Mouse (Mus musculus): ENCODE measurements around the gene Ttbk2.

Gene Ttbk2

DNA sequence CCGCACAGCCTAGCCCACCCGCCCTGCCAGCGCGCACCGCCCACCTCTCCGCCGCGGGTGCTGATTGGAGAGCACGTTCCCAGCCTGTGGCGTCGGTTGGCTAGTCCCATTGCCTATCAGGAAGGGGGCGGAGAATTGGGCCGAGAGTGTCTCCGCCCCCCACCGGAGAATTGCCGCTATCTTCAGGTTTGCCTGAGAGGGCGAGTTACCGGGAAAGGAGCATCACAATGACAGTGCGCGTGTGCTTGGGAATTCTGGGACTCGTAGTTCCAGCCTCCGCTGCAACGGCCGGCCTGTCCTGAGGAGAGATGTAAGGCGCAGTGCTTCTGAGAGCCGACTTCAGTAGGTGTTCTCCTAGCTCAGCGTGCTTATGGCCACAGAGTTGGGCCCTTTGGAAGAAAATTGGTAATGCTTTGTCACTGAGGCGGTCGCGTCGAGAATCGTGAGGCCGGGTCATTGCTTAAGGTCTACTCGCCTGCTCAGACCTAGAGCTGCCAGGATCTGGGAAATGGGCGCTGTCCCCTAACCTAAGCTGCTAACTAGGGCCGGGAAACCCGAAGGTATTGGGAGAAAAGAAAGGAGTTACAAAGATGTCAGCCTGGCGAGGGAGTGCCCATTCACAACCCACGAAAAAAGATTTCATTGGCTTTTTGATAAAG, at the start of gene Ttbk2:
TSS of gene Ttbk2 (minus strand) at position 181 of the 659 bp plus-strand sequence.
- peak; percentile 95 for DNase-seq (ENCODE audit: low read depth, low spot score)

GRCm38 (mm10) chr2:120896361-120896760, 46.0 kb upstream of the Ttbk2 start:
- DNase-seq (ENCODE audit: low read depth, low spot score): no peak

GRCm38 (mm10) chr2:120887601-120888000, 37.2 kb upstream of the Ttbk2 start:
- DNase-seq (ENCODE audit: low read depth, low spot score): peak; percentile 51

GRCm38 (mm10) chr2:120873192-120873591, 22.8 kb upstream of the Ttbk2 start:
- no peak for DNase-seq (ENCODE audit: low read depth, low spot score)

DNA sequence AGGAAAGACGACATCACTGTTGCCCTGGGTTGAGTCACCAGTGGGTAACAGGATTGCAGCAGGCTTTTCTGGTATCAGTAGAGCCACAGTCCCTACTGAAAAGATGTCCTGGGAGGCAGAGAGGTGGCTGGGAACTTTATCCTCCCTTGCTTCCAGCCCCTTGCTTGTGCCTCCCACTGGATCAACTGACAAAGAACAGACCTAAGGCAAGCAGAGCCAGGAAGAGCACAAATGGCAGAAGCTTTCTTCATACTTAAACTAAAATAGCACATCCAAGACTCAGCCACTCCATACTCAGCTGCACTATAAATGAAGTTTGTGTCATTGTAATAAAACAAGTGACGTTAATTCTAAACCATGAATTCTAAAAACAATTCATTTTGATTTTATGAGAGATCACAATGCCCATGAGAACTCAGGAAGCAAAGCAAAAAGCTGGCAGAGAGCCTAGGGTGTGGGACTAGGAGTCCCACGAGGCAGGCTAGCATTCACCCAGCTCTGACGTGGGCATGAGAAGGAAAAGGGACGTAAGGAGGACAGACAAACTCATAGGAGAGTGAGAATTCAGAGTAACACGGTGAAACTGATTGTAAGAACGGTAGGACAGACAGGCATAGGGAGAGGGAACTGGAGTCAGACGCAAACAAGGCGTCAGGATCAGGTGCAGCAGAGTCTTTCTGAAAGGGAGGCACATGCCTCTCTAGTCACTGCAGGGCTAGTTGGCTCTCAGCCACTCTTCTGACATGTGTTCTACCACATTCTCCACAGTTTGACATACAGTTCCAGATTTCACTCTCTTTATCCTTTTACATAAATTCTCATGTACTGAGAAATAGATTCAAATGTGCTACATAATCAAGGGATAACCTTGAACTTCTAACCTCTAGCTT, 21.3 kb upstream of the Ttbk2 start:
- DNase-seq (ENCODE audit: low read depth, low spot score): no peak

DNA sequence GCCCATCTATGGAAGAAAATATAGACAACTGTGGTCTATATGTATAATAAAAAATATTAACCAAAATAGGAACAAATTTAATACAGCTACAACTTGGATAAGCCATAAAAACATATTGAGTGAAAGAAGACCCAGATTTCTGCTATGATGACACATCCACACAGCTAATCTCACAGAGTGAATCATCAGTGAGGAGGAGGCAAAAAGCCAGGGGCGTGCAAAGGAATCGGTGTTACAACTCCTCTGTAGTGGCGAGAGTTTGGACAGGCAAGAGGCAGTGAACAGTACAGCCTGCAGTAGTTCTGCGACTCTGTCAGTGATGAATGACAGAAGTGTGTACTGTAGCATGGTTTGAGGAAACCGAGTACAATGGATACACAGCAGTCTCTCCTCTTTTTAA, 16.9 kb upstream of the Ttbk2 start:
- no peak for DNase-seq (ENCODE audit: low read depth, low spot score)

- peak; percentile 73 for DNase-seq (ENCODE audit: low read depth, low spot score)
These were observed 16.2 kb upstream of the Ttbk2 start for GRCm38 (mm10) chr2:120866561-120866960.

DNA sequence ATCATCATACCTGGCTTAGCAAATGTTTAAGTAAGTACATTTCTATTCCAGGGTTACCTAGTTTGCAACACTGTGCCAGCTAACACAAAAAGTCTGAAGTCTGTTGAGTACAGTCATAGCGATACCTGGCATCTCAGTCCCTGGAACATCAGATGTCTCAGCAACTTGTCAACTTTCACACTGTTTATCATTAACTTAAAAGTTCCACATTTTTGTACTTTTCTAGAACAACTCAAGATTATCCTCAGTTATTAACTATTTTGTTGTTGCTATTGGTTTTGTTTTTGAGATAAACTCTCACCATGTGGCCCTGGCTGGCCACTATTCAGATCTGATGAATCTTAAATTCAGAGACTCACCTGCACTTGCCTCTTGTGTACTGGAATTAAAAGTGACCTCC, 13.0 kb upstream of the Ttbk2 start:
- DNase-seq (ENCODE audit: low read depth, low spot score): no peak

GRCm38 (mm10) chr2:120860699-120861098, 10.3 kb upstream of the Ttbk2 start:
- DNase-seq (ENCODE audit: low read depth, low spot score): no peak

DNA sequence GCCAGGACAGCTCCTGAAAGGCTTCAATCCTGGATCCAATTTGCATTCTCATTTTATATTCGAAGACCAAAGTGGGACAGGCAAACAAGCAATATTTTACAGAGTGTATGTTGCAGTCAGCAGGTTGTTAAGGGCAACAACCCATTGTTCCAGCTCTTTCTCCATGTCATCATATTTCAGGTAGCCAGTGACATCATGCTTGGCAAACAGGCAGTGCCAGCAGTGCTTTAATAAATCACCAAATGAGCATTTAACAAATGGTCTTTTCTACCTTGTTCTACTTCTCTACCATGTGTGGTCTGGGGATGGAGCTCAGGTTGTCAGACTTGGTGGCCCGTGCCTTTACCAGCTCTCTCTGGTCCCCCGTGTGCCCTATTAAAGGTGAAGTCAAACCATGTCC, 7.7 kb upstream of the Ttbk2 start:
- DNase-seq (ENCODE audit: low read depth, low spot score): no peak

DNA sequence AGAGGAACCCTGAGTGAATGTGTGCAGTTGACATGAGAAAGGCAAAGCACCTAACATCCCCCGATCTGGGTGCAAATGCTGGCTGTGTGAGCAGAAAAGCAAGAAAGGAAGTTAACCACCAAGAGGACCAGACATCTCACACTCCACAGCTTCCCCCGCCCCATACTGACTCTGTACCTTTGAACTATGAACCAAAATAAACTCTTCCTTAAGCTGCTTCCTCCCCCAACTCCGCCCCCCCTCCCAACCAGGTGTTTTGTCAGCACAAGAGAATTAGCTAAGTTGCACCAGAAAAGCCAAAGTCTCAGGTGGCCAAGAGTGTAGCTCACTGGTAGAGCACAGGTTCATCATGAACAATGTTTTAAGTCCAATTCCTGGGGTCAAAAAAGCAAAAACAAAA, 2.7 kb upstream of the Ttbk2 start:
- peak; percentile 14 for DNase-seq (ENCODE audit: low read depth, low spot score)

GRCm38 (mm10) chr2:120852626-120853025, 2.2 kb upstream of the Ttbk2 start:
- DNase-seq (ENCODE audit: low read depth, low spot score): peak; percentile 65

GRCm38 (mm10) chr2:120849449-120850423, 668 bp downstream of the Ttbk2 start, which contains the start of gene Cdan1:
Gene Cdan1, minus strand, starts transcription at chr2:120850128.
- DNase-seq (ENCODE audit: low read depth, low spot score): no peak

DNA sequence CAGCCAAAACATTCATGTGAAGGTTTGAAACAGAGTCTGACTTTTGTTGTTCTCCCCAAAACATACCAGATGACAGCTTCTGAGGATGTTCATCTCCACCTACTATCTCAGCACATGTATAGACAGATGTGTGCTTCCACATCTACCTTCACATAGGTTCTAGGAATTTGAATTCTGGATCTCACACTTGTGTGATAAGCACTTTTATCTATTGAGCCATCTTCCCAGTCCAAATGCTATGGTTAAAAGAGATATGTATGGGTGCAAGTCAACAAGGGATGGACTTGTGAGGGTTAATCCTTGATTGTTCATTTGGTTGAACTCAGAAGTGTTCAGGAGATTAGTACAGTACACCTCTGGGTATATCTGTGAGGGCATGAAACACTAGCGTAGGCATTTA, 5.1 kb downstream of the Ttbk2 start:
- DNase-seq (ENCODE audit: low read depth, low spot score): no peak

- DNase-seq (ENCODE audit: low read depth, low spot score): no peak
These were observed 6.4 kb downstream of the Ttbk2 start for GRCm38 (mm10) chr2:120843990-120844389.

DNA sequence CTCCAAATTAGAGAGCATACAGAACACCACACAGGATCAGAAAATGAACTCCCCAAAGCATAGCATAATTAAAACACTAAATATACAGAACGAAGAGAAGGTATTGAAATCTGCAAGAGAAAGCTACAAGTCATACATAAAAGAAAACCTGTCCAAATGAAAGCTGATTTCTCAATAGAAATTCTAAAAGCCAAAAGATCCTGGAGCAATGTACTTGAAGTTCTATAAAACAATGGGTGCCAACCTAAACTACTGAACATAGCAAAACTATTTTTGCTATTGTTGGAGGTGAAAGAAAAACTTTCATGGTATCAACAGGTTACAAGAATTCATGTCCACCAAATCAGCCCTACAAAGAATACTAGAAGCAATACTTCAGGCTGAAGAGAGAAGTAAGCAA, 9.2 kb downstream of the Ttbk2 start:
- no peak for DNase-seq (ENCODE audit: low read depth, low spot score)

DNA sequence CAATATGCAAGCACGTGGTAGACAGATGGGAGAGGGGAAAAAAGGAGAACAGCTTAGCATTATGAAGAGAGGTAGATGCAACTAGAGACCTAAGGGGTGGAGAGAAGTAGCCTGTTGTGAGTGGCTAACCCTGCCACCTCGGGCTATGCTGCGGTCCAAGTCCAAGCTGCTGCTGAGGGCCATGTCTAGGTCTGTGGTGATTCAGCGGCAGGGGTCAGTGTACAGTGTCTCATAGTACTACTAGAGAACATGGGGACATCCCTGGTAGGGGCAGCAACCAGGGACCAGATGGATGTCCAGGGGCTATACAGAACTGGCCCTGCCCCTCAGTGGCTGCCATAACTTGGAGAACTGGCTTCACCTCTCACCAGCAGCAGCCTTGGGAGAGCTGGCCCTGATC, 15.2 kb downstream of the Ttbk2 start:
- no peak for DNase-seq (ENCODE audit: low read depth, low spot score)

DNA sequence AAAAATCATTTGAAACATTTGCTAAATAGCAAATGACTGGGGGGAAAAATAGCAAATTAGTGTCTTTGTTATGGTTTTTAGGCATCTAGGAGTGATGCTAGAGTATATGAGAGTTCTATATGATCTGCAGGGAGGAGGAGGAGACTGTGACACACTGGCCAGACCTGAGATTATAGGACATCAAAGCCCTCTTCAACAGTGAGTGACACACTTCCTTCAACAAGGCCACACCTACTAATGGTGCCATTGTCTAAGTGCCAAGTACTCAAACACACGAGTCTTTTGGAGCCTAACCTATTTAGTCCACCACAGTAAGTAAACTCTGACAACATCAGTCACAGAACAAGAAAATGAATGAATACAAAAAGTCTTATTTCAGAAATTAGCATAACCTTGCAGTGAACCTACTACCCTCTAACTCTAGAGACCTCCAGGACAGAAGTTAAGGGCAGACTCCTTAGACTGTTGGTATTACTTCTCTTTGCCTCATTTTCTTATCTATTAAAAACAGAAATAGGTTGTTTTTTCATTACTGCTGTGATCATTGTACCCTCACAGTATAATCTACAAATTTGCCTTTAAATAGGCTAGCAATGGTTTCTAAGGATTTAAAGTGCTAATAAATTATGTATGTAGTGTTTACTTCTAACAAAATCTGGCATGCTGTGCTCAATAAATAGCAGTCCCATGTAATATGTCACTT, 23.3 kb downstream of the Ttbk2 start:
- no peak for DNase-seq (ENCODE audit: low read depth, low spot score)

GRCm38 (mm10) chr2:120770265-120770935, 80.0 kb downstream of the Ttbk2 start:
- DNase-seq (ENCODE audit: low read depth, low spot score): no peak

GRCm38 (mm10) chr2:120761922-120762321, 88.5 kb downstream of the Ttbk2 start:
- no peak for DNase-seq (ENCODE audit: low read depth, low spot score)

DNA sequence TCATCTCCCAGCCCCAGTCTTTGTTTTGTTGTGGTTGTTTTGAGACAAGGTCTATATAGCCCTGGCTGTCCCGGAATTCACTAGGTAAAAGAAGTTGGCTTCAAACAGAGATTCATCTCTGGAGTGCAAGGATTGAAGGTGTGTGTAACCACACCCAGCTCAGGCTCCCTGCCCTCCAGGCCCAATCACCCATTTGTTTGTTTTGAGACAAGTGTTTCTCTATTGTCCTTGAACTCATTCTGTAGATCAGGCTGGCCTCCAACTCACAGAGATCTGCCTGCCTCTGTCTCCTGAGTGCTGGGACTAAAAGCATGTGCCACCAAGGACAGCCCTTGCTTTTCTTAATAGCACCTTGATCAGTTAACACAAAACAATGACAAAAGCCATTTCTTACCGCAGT, 102.4 kb downstream of the Ttbk2 start:
- DNase-seq (ENCODE audit: low read depth, low spot score): no peak

All from CD4-positive, CD25-positive, alpha-beta regulatory T cell, adult 2 months (primary cell).